In genomic region chr3:88510421-88511289, GRCm38 (mm10) we compare ENCODE assay signal across 8 mouse cellular contexts. TPM values are rescaled to one million over a fixed set of nuclear protein-coding genes. Genes with fewer than 3 reads are reported as not detected.
DNase-seq lines count a peak whose midpoint lies in the region; ATAC-seq and TF ChIP-seq lines count a peak whose summit lies in the region.

No protein-coding gene starts in this region.

- no peak for TF ChIP-seq POLR2A in myocyte (IDR thresholded peaks at IDR 0.05; ENCODE audit: insufficient read length, low read depth)

- peak overlapping the region; percentile 71 for H3K4me2 ChIP-seq in kidney, embryonic 15.5 days
- H3K4me2 ChIP-seq in hindbrain, embryonic 16.5 days (ENCODE audit: low read length), result peak overlapping the region; percentile 72
- peak overlapping the region; percentile 61 for H3K4me2 ChIP-seq in myocyte (ENCODE audit: low read depth)

- DNase-seq in kidney, adult 9 months, result no peak
- no peak for DNase-seq in retina, postnatal 1 day
- DNase-seq in cerebellum, adult 9-10 months, result no peak
- DNase-seq in cerebellum, adult 8-10 months, result no peak

- no peak overlapping the region for H3ac ChIP-seq in myocyte (ENCODE audit: control insufficient read depth, insufficient read length)

- H3K36me3 ChIP-seq in kidney, embryonic 15.5 days, result no peaks in the 10 kb centered on the region
- no peaks in the 10 kb centered on the region for H3K36me3 ChIP-seq in hindbrain, embryonic 16.5 days (ENCODE audit: control insufficient read depth, insufficient read depth, low read length)
- H3K36me3 ChIP-seq in myocyte (ENCODE audit: control insufficient read depth, insufficient read depth), result no peaks in the 10 kb centered on the region

- H3K27ac ChIP-seq in kidney, embryonic 15.5 days, result peak overlapping the region; percentile 92
- peak overlapping the region; percentile 61 for H3K27ac ChIP-seq in brown adipose tissue, adult 24 weeks (replicated peaks; ENCODE audit: low read depth, low read length)
- peak overlapping the region; percentile 84 for H3K27ac ChIP-seq in hindbrain, embryonic 16.5 days (ENCODE audit: low read depth, low read length)

- no peaks in the 10 kb centered on the region for H3K9me3 ChIP-seq in kidney, embryonic 15.5 days (replicated peaks)
- no peaks in the 10 kb centered on the region for H3K9me3 ChIP-seq in hindbrain, embryonic 16.5 days (ENCODE audit: control insufficient read depth, low read length)

- H3K4me3 ChIP-seq in kidney, embryonic 15.5 days (replicated peaks), result peak overlapping the region; percentile 48
- H3K4me3 ChIP-seq in brown adipose tissue, adult 24 weeks (ENCODE audit: insufficient read depth, low read depth, low read length), result peak overlapping the region; percentile 53
- peak overlapping the region; percentile 42 for H3K4me3 ChIP-seq in hindbrain, embryonic 16.5 days (ENCODE audit: low read length)
- H3K4me3 ChIP-seq in myocyte, result peak overlapping the region; percentile 32

- H3K4me1 ChIP-seq in kidney, embryonic 15.5 days, result peaks cover 63% of the 10 kb centered on the region
- H3K4me1 ChIP-seq in brown adipose tissue, adult 24 weeks (ENCODE audit: control insufficient read depth, insufficient read depth, insufficient read length, low read length), result peaks cover 20% of the 10 kb centered on the region
- H3K4me1 ChIP-seq in hindbrain, embryonic 16.5 days (ENCODE audit: control insufficient read depth, insufficient read depth, low read depth, low read length), result peaks cover 21% of the 10 kb centered on the region

- H3K27me3 ChIP-seq in kidney, embryonic 15.5 days, result no peaks in the 10 kb centered on the region
- no peaks in the 10 kb centered on the region for H3K27me3 ChIP-seq in hindbrain, embryonic 16.5 days (replicated peaks; ENCODE audit: control insufficient read depth, insufficient read depth, low read length)
- H3K27me3 ChIP-seq in myocyte (ENCODE audit: control insufficient read depth, insufficient read depth, insufficient read length), result no peaks in the 10 kb centered on the region

- H3K9ac ChIP-seq in kidney, embryonic 15.5 days, result peak overlapping the region; percentile 12
- H3K9ac ChIP-seq in hindbrain, embryonic 16.5 days (ENCODE audit: low read depth, low read length), result peak overlapping the region; percentile 68

- WGBS in kidney, embryonic 15.5 days, result 43% methylated on average over 13 of the region's 13 CpGs
- 50% methylated on average over 13 of the region's 13 CpGs for WGBS in hindbrain, embryonic 16.5 days

- ATAC-seq in kidney, embryonic 15.5 days (replicated peaks; ENCODE audit: low FRiP score), result 0 out of 2 replicates have a peak, but pooled peaks have one; percentile 0
- ATAC-seq in hindbrain, embryonic 16.5 days, result no peak

- H3K79me2 ChIP-seq in myocyte (ENCODE audit: control insufficient read depth, insufficient read depth), result no peaks in the 10 kb centered on the region

TF ChIP-seq in myocyte, 11 proteins besides CTCF, POLR2A, EP300 and RAD21:
- no peak for TF ChIP-seq MYOD1 (IDR thresholded peaks at IDR 0.05; ENCODE audit: control insufficient read depth in 1 of 3, insufficient read length in 2 of 3, low read depth in 2 of 3)
- no peak for TF ChIP-seq TCF3 (IDR thresholded peaks at IDR 0.05; ENCODE audit: insufficient read length, low read depth)

RNA-seq across cellular contexts. Expression of gene Lmna, which starts 0.9 kb away (rescaled TPM):
- polyA plus RNA-seq in kidney, embryonic 15.5 days (2015; fragmentation: Nextera tagmentation; extraction: Ambion mirVana), result 89.2 and 92.0 TPM in 2 replicates
- 33.8 and 35.7 TPM in 2 replicates for polyA plus RNA-seq in brown adipose tissue, adult 24 weeks (2012; ENCODE audit: insufficient read depth, insufficient read length, missing spikeins)
- 62.3 and 70.4 TPM in 2 replicates for polyA plus RNA-seq in hindbrain, embryonic 16.5 days (2015; fragmentation: Nextera tagmentation; extraction: Ambion mirVana)
- polyA plus RNA-seq in myocyte (2012; fragmentation: generic; extraction: Trizol), result 954 TPM

RNA-seq across cellular contexts. Expression of gene Mex3a, which starts 21.5 kb away (rescaled TPM):
- polyA plus RNA-seq in kidney, embryonic 15.5 days (2015; fragmentation: Nextera tagmentation; extraction: Ambion mirVana), result 20.9 and 22.0 TPM in 2 replicates
- polyA plus RNA-seq in brown adipose tissue, adult 24 weeks (2012; ENCODE audit: insufficient read depth, insufficient read length, missing spikeins), result 0.16 and 0.21 TPM in 2 replicates
- 20.4 and 22.1 TPM in 2 replicates for polyA plus RNA-seq in hindbrain, embryonic 16.5 days (2015; fragmentation: Nextera tagmentation; extraction: Ambion mirVana)
- 8.1 TPM for polyA plus RNA-seq in myocyte (2012; fragmentation: generic; extraction: Trizol)

RNA-seq across cellular contexts. Expression of gene Rab25, which starts 37.4 kb away (rescaled TPM):
- polyA plus RNA-seq in kidney, embryonic 15.5 days (2015; fragmentation: Nextera tagmentation; extraction: Ambion mirVana), result 15.1 and 17.4 TPM in 2 replicates
- not detected in 2 replicates for polyA plus RNA-seq in brown adipose tissue, adult 24 weeks (2012; ENCODE audit: insufficient read depth, insufficient read length, missing spikeins)
- 0.15 TPM in 1 of 2 replicates, not detected in the other for polyA plus RNA-seq in hindbrain, embryonic 16.5 days (2015; fragmentation: Nextera tagmentation; extraction: Ambion mirVana)
- 0.13 TPM for polyA plus RNA-seq in myocyte (2012; fragmentation: generic; extraction: Trizol)

RNA-seq across cellular contexts. Expression of gene Lamtor2, which starts 42.2 kb away (rescaled TPM):
- 167 and 173 TPM in 2 replicates for polyA plus RNA-seq in kidney, embryonic 15.5 days (2015; fragmentation: Nextera tagmentation; extraction: Ambion mirVana)
- polyA plus RNA-seq in brown adipose tissue, adult 24 weeks (2012; ENCODE audit: insufficient read depth, insufficient read length, missing spikeins), result 209 and 224 TPM in 2 replicates
- 184 and 218 TPM in 2 replicates for polyA plus RNA-seq in hindbrain, embryonic 16.5 days (2015; fragmentation: Nextera tagmentation; extraction: Ambion mirVana)
- polyA plus RNA-seq in myocyte (2012; fragmentation: generic; extraction: Trizol), result 165 TPM

RNA-seq across cellular contexts. Expression of gene Ubqln4, which starts 42.9 kb away (rescaled TPM):
- polyA plus RNA-seq in kidney, embryonic 15.5 days (2015; fragmentation: Nextera tagmentation; extraction: Ambion mirVana), result 54.0 and 57.9 TPM in 2 replicates
- polyA plus RNA-seq in brown adipose tissue, adult 24 weeks (2012; ENCODE audit: insufficient read depth, insufficient read length, missing spikeins), result 36.6 and 42.2 TPM in 2 replicates
- 40.1 and 44.4 TPM in 2 replicates for polyA plus RNA-seq in hindbrain, embryonic 16.5 days (2015; fragmentation: Nextera tagmentation; extraction: Ambion mirVana)
- 44.9 TPM for polyA plus RNA-seq in myocyte (2012; fragmentation: generic; extraction: Trizol)

Comparison
In these comparisons a context has a peak if more than half of its experiments do, and no peak if none do; other contexts are left out.
1. RNA of gene Lmna, which starts 0.9 kb away (polyA plus RNA-seq): 954 TPM in myocyte (single experiment); 89.2 to 92.0 TPM in kidney, embryonic 15.5 days, 62.3 to 70.4 TPM in hindbrain, embryonic 16.5 days and 33.8 to 35.7 TPM in brown adipose tissue, adult 24 weeks; every median in the first group is over 10 times any median in the second.
2. RNA of gene Rab25, which starts 37.4 kb away (polyA plus RNA-seq): 15.1 to 17.4 TPM in kidney, embryonic 15.5 days; not detected in brown adipose tissue, adult 24 weeks, 0.13 TPM in myocyte (single experiment) and 0.15 TPM in hindbrain, embryonic 16.5 days; every median in the first group is over 10 times any median in the second.
3. Peak in every context shown above with its lines, with median percentiles within 50 percentile points of each other: H3K27ac ChIP-seq, H3K4me2 ChIP-seq and H3K4me3 ChIP-seq.